Mouse (Mus musculus): ENCODE measurements around the gene Fhl2. TPM values are rescaled to one million over a fixed set of nuclear protein-coding genes. Genes with fewer than 3 reads are reported as not detected.
A peak's percentile ranks its signal among the peaks of the same experiment; 100 is the strongest.

The Fhl2 gene
- total RNA-seq (2017) = 0.32 TPM in 1 of 2 replicates, not detected in the other

DNA sequence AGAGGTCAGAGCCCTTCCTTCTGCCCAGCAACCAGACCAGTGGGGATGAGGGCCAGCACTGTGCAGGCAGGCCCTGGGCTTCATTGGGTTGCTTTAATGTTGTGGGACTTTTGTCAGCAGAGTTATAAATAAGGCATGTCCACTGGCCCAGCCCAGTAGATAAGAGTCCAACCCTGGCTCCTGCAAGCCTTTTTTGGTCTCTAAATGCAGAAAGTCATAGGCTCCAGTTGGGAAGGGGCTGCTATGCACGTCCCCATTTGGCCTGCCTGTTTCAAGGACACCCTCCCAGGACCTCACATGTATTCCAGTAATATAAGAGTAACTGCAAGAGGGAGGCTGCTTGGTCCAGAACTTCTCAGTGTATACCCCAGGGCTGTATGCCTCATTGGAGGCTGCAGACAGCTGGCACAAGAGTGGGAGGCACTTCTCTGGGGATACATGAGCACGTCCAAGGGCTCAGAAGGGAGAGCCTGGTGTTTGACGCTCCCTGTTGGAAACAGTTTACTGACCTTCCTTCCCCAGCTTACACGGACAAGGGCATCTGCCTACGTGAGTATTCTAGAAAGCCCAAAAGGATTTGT, at the start of gene Fhl2:
Fhl2 (minus strand) TSS at position 324 of the 581 bp plus-strand sequence.
- no peak for ATAC-seq (replicated peaks; ENCODE audit: low read depth, poor library complexity, severe bottlenecking)

DNA sequence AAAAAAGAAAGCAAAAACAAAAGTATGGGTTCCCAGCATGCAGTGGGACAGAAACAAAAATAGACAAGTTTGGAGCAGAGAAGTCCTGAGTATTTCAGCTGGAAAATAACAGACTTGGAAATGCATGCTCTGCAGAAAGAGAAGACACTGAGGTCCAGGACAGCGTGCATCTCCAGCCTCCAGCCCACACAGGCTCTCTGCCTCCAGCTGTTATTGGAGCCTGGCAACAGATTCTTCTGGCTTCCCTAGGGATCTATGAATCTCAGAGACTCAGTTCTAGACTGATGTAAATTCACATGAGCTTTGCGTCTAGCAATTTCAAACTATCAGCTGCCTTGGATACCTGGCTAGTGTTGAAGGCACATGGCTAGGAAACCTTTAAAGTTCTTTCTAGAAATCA, 48.2 kb upstream of the Fhl2 start:
- ATAC-seq (replicated peaks; ENCODE audit: low read depth, poor library complexity, severe bottlenecking) = no peak

DNA sequence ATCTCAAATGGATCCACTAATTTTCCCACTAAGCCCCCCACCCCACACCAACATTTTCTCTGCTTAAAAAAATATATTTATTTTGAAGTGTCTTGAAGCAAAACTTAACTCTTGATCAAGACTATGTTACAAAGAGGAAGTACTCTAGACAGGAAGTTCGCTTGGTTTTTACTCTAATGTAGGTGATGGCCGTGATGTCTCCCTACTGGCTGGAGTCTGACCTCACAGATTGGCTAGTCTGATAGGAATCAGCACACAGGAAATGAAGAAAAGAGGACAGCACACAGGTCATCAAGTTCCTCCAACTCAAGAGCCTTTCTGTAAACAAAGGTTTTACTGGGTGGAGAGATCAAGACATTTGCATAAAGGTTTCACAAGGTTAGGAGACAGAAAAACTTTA, 44.4 kb upstream of the Fhl2 start:
- peak; percentile 95 for ATAC-seq (replicated peaks; ENCODE audit: low read depth, poor library complexity, severe bottlenecking)

DNA sequence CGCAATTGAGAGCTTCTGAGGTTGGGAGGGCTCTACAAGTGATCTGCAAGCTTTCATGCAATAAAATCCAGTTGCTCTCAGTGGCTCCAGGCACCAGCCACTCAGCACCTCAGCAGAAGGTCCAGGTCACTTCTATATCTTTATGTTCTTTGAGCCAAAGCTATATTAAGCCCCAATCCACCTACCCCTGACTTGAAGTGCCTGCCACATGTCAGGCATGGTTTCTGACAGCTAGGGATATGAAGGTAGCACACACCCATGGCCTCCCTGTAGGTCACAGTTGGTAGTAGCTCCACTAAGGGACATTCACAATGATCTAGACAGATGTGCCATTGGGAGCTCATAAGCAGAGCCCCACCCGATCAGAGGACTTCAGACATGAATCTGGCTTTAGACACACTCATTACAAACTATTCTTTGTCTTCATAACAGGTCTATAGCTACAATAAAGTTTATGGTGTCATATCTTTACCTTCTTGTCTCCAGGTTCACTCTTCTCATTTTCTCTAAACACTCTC, 43.1 kb upstream of the Fhl2 start:
- ATAC-seq (replicated peaks; ENCODE audit: low read depth, poor library complexity, severe bottlenecking) = no peak

DNA sequence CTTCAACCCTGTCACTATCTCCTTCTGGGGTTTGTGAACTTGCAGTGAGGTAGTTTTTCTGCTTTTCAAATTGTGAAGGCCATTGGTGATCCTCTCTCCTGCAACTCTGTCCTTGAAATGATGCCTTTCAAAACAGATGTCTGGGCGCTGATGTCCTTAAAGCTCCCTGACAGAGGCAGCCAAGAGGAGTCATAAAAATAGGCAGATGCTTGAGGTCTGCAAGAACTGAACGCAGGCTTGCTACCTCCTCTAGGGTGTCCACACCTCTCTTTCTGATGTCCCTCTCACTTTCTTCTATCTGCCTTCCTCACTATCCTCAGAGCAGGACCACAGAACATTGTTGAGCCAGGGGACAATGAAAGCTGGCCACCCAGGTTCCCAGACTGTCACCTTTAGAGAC, 41.7 kb upstream of the Fhl2 start:
- no peak for ATAC-seq (replicated peaks; ENCODE audit: low read depth, poor library complexity, severe bottlenecking)

DNA sequence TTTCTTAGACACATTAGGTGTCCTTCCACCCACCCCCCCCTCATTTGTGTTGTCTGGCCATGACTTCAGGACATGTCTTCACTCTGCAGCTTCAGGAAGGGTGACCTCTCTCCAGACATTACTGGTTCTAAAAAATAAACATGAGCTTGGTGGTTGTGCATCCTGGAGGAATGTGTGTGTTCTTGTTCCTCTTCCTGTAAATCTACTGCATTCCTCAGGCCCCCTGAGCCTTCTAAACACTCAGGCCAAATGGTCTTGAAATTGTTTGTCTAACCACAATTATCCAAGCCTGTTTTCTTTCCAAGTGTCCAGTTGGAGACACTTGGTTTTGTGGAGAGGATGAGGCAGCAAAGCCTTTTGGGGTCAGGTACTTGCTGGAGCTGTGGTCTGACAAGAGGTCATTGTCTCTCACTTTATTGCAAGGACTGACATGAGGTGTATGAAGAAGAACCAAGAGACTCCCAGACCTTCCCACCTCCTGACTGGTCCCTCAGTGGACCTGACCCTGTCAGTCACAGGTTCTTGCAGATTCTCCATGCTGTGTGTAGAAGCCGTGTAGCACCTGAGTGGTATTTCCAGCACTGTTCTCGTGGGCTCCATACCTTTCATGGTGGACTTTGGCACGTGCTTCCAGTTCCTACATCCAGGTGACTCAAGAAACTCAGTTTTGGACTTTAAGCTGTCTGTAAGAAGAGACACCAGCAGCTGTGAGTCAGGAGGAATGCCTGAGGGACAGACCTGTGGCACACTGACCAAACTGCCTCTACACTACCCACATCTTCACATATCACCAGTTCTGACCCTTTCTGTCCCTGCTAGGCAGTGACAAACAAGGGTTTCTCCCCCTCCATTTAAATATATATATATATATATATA, 40.8 kb upstream of the Fhl2 start:
- no peak for ATAC-seq (replicated peaks; ENCODE audit: low read depth, poor library complexity, severe bottlenecking)

DNA sequence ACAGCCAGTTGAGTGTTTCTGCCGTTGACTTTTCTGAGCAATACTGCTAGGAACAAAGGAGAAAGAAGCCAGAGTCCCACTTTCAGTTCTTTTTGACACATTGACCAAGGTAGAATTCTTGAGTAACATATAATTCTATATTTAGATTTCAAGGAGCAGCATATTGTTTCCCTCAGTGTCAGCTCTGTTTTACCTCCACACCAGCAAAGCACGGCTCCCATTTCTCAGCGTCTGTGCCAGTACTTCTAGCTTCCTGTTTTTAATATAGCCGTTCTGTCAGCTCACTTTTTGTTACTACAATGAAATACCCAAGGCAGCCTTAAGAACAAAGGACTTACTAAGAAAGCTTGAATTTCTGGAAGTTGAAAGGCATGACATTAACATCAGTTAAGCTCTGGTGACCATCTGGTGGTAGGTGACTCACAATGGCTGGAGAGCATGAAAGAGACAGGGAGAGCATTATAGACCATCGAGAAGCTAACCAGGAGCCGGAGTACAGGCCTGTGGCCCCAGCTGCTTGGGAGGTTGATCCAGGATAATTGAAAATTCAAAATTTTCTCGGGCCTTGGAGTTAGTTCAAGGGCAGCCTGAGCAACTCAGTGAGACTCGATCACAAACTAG, 28.9 kb upstream of the Fhl2 start:
- ATAC-seq (replicated peaks; ENCODE audit: low read depth, poor library complexity, severe bottlenecking) = 0 out of 2 replicates have a peak, but pooled peaks have one; percentile 45

DNA sequence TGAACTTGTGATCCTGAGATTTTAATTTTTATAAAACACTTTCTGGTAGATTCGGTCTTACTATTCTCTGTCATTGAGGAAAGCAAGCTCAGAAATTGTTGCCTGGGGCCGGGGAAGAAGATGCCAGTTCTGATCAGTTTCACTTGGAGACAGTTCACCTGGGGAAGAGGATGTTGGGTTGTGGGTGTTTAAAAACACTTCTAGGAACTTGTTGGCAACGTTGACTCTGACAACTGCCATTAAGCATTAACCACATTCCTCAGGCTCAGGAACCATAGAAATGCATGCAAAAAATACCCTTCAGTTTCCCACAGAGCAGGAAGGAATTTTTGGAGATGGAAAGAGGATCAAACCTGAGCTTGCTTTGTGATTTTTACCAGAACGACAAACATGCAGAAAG, 28.2 kb upstream of the Fhl2 start:
- ATAC-seq (replicated peaks; ENCODE audit: low read depth, poor library complexity, severe bottlenecking) = no peak

DNA sequence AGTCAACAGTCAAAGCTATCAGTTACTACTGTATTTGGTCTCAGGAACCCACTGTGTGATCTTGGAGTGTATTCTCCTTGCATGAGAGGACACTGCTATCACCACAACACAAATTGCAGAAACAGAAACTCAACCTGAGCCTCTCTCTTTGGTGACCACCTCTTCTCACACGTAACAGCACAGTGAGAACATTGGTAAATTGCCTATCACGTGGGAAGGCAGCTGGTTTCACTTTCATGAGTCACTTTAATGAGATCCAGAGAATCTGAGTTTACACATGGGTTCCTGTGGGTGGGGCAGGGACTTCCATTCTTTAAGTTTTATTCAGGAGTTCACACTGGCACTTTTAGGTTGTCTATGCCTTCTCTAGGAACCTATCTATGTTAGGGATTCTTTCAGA, 27.4 kb upstream of the Fhl2 start:
- ATAC-seq (replicated peaks; ENCODE audit: low read depth, poor library complexity, severe bottlenecking) = peak; percentile 83

DNA sequence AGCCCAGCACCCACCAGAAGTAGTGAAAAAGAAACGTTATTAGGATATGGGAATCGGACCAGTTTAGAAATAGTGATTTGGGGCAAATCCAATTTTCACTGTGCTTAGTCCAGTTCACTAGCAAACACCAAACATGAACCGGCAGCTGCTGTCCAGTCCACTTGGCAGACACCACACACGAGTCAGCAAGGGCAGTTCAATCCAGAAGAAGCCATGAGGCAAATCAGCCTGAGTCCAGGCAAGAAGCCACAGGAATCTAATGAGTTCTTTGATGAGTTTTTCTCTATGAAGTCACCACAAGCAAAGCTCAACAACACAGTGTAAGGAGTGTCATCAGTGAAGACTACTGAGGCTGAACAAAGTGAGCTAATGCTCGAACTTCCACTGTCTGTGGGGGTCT, 26.3 kb upstream of the Fhl2 start:
- no peak for ATAC-seq (replicated peaks; ENCODE audit: low read depth, poor library complexity, severe bottlenecking)

DNA sequence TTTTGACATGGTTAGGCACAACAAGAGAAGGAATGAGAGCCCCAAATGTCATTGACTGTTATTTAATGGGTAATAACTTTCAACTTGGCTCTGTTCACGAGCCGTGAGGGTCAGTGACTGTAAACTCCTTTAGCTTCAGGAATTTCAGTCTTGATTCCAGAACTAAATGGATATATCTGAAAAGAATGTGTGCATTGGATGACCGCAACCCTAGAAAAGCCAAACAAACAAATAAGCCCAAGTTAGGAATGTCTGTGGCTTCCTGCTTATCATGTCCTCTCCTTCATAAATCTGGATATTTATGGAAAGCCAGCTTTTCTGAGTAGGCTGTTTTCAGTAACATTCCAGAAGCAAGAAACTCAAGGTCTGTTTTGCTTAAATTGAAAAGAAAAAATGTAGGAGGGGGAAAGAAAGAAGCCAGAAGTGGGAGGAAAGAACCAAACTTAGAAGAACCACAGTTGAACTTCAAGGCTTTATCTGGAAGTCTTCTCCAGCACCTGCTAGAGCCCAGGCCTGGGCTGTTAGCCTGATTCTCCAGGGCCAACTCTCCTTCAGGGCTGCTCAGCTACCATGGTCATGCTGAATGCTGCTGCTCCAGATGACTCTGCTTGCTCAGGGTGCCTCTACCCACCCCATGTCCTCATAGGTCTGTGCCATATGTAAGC, 21.4 kb upstream of the Fhl2 start:
- ATAC-seq (replicated peaks; ENCODE audit: low read depth, poor library complexity, severe bottlenecking) = no peak

DNA sequence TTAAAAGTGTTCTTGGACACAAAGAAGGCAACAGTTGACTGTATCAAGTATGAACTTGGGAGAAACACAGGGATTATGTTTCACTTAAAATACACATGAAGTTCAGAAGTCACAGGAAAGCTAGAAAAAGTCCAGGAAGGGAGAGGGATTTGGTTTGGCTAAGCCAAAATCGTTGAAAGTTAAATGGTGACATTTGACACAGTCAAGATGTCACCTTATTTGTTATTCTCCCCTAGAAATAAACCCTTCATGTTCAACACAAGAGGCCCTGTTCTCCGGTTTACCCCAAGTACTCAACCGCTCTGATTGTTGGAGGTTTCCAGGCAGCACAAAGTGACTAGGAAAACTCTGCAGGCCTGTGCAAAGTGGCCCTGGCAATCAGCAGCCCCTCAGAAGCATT, 18.8 kb upstream of the Fhl2 start:
- no peak for ATAC-seq (replicated peaks; ENCODE audit: low read depth, poor library complexity, severe bottlenecking)

DNA sequence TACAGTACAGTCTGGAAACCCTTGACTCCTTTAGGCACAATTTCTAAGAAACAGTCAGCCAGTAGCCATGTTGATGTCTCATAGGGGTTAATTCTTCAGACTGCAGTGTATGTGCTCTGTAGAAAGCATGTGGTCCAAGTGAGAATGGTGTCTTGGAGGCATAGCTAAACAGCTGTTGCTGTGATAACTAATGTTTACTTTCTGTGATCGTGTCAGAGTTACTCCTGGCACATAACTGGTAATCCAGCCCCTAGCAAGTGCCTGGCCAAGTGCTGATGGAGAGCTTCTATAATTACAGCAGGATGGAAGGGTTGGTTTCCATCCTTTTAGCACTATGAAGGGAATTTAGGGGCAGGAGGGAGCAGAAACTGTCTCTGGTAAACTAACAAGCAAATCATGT, 14.5 kb upstream of the Fhl2 start:
- ATAC-seq (replicated peaks; ENCODE audit: low read depth, poor library complexity, severe bottlenecking) = no peak

DNA sequence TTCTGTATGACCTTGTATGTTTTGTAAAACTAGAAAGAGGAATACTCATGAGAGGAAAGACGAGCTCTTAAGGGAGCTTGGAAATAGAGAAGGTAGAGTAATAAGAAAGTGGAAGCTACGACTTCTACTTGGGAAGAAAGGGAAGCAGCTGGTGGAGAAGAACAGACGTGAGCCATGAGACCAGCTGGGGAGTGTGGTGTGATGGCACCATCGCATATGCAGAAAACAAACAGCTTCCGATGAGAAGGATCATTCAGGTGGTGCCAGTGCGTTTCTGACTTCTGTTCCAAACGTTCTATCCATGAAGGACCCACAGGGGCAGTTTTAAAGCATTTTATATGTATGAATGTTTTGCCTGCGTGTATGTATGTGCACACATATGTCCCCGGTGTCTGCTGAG, 13.5 kb upstream of the Fhl2 start:
- no peak for ATAC-seq (replicated peaks; ENCODE audit: low read depth, poor library complexity, severe bottlenecking)

DNA sequence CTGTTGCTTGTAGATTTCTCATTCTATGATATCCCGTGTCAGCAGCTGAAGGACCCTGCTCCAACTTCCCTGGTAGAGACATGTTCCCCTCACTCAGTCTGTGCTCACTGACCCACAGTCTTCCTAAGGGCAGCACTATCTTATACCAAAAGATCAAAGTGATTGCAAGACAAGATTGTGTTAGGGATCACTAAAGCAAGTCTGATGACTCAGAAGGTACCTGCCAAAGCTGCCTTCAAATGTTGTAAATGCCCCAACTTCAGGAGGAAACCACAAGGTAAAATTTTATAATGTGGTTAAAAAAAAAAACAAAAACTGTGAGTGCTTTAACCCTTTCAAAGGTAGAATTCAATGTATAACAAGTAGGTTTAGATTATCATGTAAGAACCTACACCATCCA, 10.4 kb upstream of the Fhl2 start:
- ATAC-seq (replicated peaks; ENCODE audit: low read depth, poor library complexity, severe bottlenecking) = no peak

DNA sequence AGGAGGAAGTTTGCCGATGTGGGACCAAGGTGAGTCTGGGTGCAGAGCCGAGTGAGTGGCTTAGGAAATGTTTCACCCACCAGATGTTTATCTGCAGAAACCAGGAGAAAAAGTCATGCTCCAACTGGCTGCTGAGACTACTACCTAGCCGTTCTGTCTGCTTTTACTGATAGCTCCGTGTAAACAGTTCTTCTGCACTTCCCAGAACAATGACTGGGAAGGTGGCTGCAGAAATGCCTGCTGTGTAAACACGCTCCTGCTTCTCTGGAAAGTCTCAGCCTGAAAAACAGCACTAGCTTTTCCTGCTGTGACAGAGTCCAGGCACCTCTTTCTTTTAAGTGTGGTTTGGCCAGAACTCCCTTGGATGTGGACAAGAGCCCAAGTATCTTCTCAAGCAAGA, 6.5 kb upstream of the Fhl2 start:
- ATAC-seq (replicated peaks; ENCODE audit: low read depth, poor library complexity, severe bottlenecking) = no peak

DNA sequence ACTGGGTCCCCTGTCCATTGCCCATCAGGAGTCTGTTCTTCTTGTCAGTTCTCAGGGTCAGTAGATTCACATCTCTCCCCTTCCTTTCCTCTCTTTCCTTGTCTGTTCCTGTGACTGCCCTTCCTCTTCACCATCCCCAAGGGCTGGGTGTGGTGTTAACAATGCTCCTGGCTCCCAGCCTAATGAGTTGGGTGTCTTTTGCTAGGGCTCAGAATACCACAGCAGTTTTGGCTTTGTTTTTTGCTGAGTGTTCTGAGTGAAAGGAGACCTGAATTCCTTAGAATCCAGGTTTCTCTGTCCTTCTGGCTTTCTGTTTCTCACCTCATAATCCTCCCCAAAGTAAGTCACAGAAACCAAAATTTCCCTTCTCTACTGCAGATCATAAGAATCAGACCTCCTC, 5.4 kb upstream of the Fhl2 start:
- ATAC-seq (replicated peaks; ENCODE audit: low read depth, poor library complexity, severe bottlenecking) = no peak

DNA sequence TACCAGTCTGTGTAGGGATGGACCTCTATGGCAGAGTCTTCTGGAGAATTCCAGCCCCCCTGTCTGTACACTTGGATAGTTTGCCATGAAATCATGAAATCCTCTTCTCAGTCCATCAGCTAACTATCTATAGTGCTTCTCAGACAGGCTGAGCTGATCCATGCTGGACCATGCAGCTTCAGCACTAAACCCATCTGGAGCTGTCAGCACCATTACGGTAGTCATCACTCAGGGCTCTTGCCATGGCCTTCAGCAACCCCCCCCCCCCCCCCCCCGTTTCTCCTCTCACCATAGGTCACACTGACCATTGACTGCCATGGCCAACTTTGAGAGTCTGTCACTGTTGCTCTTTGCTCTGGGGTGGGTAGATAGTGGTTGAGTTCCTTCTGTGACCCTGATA, 5.0 kb upstream of the Fhl2 start:
- no peak for ATAC-seq (replicated peaks; ENCODE audit: low read depth, poor library complexity, severe bottlenecking)

DNA sequence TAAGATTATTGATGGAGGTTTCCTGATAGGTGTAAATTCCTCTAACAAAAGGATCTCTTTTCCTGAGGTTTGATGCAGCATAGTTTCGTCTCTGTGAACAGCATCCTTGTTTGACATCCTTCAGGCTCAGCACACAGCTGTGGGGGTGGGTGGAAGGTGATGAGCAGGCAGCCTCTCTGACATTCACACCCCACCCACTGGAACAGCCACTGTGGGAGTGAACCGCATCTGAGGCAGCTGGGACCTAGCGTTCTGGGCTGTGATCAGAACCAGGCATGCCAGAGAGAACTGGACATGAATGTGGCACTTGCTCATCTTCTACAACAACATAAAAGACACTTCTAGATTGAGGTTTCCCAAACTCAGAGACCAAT, 3.1 kb upstream of the Fhl2 start:
- ATAC-seq (replicated peaks; ENCODE audit: low read depth, poor library complexity, severe bottlenecking) = no peak

DNA sequence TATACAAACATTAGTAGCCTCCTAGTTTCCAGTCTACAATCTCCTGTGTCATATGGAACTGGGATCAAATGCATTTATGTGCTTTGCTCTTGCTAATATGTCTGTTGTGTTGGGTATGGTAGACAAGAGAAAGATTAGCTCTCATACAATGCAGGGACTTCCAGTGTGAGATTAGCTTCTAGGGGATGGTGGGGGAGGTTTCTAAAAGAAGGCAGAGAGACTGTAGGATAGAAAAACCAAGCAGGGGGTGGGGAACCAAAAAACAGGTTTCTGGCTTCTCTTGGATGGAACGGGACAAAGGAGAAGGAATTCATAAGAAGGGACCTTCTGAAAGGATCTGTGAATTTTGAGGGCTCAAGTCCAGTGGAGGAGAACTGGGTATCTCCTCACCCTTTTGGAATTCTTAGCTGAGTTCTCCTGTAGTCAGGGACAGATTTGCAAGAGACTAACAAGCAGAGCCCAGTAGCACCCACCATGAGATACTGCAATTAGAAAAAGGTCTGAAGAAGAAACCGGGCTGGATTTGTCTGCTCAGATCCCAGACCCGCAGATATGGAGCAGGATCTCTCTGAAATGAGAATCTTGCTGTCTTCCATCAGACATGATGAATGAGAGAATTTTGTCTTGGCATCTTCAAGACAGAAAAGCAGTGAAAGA, 2.6 kb upstream of the Fhl2 start:
- no peak for ATAC-seq (replicated peaks; ENCODE audit: low read depth, poor library complexity, severe bottlenecking)
